In the genomic region with DNA sequence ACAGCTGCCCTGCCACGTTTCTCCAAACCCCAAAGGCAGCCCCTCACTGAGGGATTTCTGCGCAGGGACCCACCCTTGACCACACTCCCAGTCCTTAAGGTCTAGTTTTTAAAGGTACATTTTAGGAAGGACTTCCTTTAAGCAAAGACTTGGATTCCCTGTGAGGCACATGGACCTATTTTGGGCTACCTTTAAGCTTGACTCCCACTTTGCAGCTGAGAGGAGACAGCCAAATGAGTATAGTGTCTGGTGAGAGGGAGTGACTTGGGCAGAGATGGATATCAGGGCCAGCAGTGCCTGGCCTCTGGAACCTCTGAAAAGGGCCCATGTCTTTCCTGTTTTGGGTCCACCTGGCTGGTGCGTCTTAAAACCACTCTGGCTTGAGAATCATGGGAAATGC, we compare ENCODE assay signal across 9 mouse cellular contexts. TPM values are rescaled to one million over a fixed set of nuclear protein-coding genes. Genes with fewer than 3 reads are reported as not detected.
DNase-seq lines count a peak whose midpoint lies in the region; ATAC-seq and TF ChIP-seq lines count a peak whose summit lies in the region.
"Had no signal": no experiment of that assay in that cellular context is flagged by ENCODE, and none has a peak within 500 bp of the region (broad histone marks: within the 10 kb centered on the region; RNA-seq: fewer than 3 reads in every experiment).

No protein-coding gene starts in this region.

- 28% methylated on average over 3 of the region's 3 CpGs for WGBS in forebrain, embryonic 10.5 days
- WGBS in limb, embryonic 11.5 days, result 31% methylated on average over 3 of the region's 3 CpGs
- 38% methylated on average over 3 of the region's 3 CpGs for WGBS in neural tube, embryonic 15.5 days

- TF ChIP-seq CTCF in left cerebral cortex, adult 2 months (IDR thresholded peaks at IDR 0.05), result no peak

- DNase-seq in left cerebral cortex, adult 2 months (ENCODE audit: extremely low spot score in 1 of 2, low spot score in 2 of 2), result no peak
- no peak for DNase-seq in left cerebral cortex, postnatal 10 days (ENCODE audit: extremely low spot score in 1 of 2, low spot score in 2 of 2)
- DNase-seq in forebrain, embryonic 10.5 days (ENCODE audit: extremely low spot score, low spot score), result no peak
- DNase-seq in limb, embryonic 11.5 days (ENCODE audit: low spot score), result no peak
- DNase-seq in c-Kit-positive CD71-positive TER-119-positive erythroid progenitor cells, embryonic 14.5 days (ENCODE audit: low spot score), result no peak
- DNase-seq in thymus, postnatal 10 days (ENCODE audit: low spot score in 2 of 2), result no peak

- peaks cover 45% of the 10 kb centered on the region for H3K27me3 ChIP-seq in forebrain, embryonic 10.5 days (ENCODE audit: poor library complexity, severe bottlenecking)
- H3K27me3 ChIP-seq in limb, embryonic 11.5 days (ENCODE audit: control insufficient read depth, insufficient read depth, low read length), result no peaks in the 10 kb centered on the region
- no peaks in the 10 kb centered on the region for H3K27me3 ChIP-seq in neural tube, embryonic 15.5 days (replicated peaks)
- H3K27me3 ChIP-seq: Patski had no signal

- H3K9me3 ChIP-seq in forebrain, embryonic 10.5 days, result no peaks in the 10 kb centered on the region
- H3K9me3 ChIP-seq in limb, embryonic 11.5 days (ENCODE audit: control insufficient read depth, low read length), result no peaks in the 10 kb centered on the region
- H3K9me3 ChIP-seq in neural tube, embryonic 15.5 days (replicated peaks), result no peaks in the 10 kb centered on the region

- H3K36me3 ChIP-seq in forebrain, embryonic 10.5 days (replicated peaks), result peaks cover 95% of the 10 kb centered on the region
- peaks cover 21% of the 10 kb centered on the region for H3K36me3 ChIP-seq in limb, embryonic 11.5 days (ENCODE audit: control insufficient read depth, insufficient read depth, low read length)
- peaks cover 76% of the 10 kb centered on the region for H3K36me3 ChIP-seq in neural tube, embryonic 15.5 days

- peak overlapping the region; percentile 78 for H3K27ac ChIP-seq in left cerebral cortex, adult 2 months
- peak overlapping the region; percentile 84 for H3K27ac ChIP-seq in forebrain, embryonic 10.5 days
- peak overlapping the region; percentile 21; the same call in 1 of the 2 replicates for H3K27ac ChIP-seq in limb, embryonic 11.5 days (replicated peaks; ENCODE audit: low read depth, low read length)
- H3K27ac ChIP-seq in neural tube, embryonic 15.5 days (replicated peaks), result no peak overlapping the region; the same call in 1 of the 2 replicates

- peak overlapping the region; percentile 37; the same call in 1 of the 2 replicates for H3K4me3 ChIP-seq in left cerebral cortex, adult 2 months
- H3K4me3 ChIP-seq in forebrain, embryonic 10.5 days, result peak overlapping the region; percentile 63
- H3K4me3 ChIP-seq in limb, embryonic 11.5 days (ENCODE audit: low read depth, low read length), result peak overlapping the region; percentile 51
- H3K4me3 ChIP-seq in neural tube, embryonic 15.5 days (replicated peaks), result peak overlapping the region; percentile 35

- intact Hi-C loops in left cerebral cortex, adult 2 months (cut with DNase I), result loop anchor here (1.0 to 2.0 kb wide), 2 partner anchors 50 to 127 kb away; partner anchors contain the start of gene Ptprs
- intact Hi-C loops in left cerebral cortex, postnatal 10 days (cut with DNase I), result loop anchor here (5.0 kb wide), 1 partner anchor 126 kb away; the partner anchor contains the start of gene Gm20219

- ATAC-seq in limb, embryonic 11.5 days (ENCODE audit: insufficient number of reproducible peaks, low FRiP score, low TSS enrichment, low read depth), result no peak
- ATAC-seq in neural tube, embryonic 15.5 days (ENCODE audit: low FRiP score), result no peak
- no peak for ATAC-seq in megakaryocyte progenitor cell, adult 5-6 weeks (replicated peaks; ENCODE audit: poor library complexity)

- H3K4me2 ChIP-seq in limb, embryonic 11.5 days (ENCODE audit: low read depth, severe bottlenecking), result peak overlapping the region; percentile 89
- H3K4me2 ChIP-seq in neural tube, embryonic 15.5 days, result peak overlapping the region; percentile 63

- peak overlapping the region; percentile 72 for H3K9ac ChIP-seq in limb, embryonic 11.5 days (ENCODE audit: low read length)
- peak overlapping the region; percentile 46 for H3K9ac ChIP-seq in neural tube, embryonic 15.5 days (replicated peaks)

- H3K4me1 ChIP-seq in forebrain, embryonic 10.5 days, result peaks cover 21% of the 10 kb centered on the region
- peaks cover 9% of the 10 kb centered on the region for H3K4me1 ChIP-seq in limb, embryonic 11.5 days (ENCODE audit: control insufficient read depth, insufficient read depth, low read length)
- H3K4me1 ChIP-seq in neural tube, embryonic 15.5 days, result peaks cover 22% of the 10 kb centered on the region

RNA-seq across cellular contexts. Expression of gene Ptprs, which starts 50.3 kb away (rescaled TPM):
- total RNA-seq in left cerebral cortex, adult 2 months (2021), result 100 to 1,000 TPM; 645 to 696 TPM
- 100 to 1,000 TPM; 667 to 674 TPM for total RNA-seq in left cerebral cortex, postnatal 10 days (2021)
- polyA plus RNA-seq in forebrain, embryonic 10.5 days (2016; fragmentation: Nextera tagmentation; extraction: Ambion mirVana), result 80.3 and 91.5 TPM in 2 replicates
- 82.5 and 86.2 TPM in 2 replicates for polyA plus RNA-seq in limb, embryonic 11.5 days (2014; fragmentation: Nextera tagmentation; extraction: Ambion mirVana)
- polyA plus RNA-seq in neural tube, embryonic 15.5 days (2015; fragmentation: Nextera tagmentation; extraction: Ambion mirVana), result 206 and 247 TPM in 2 replicates
- 35.9 and 39.7 TPM in 2 replicates for total RNA-seq in megakaryocyte progenitor cell, adult 5-6 weeks (2015)
- total RNA-seq in megakaryocyte progenitor cell, adult 5-6 weeks (2017), result 35.3 and 38.5 TPM in 2 replicates

Comparison
In these comparisons a context has a peak if more than half of its experiments do, and no peak if none do; other contexts are left out.
1. RNA of gene Ptprs, which starts 50.3 kb away (total RNA-seq): 645 to 696 TPM in left cerebral cortex, adult 2 months and 667 to 674 TPM in left cerebral cortex, postnatal 10 days; 35.3 to 39.7 TPM in megakaryocyte progenitor cell, adult 5-6 weeks; every median in the first group is over 10 times any median in the second.
2. Peak in every context shown above with its lines, with median percentiles within 50 percentile points of each other: H3K4me3 ChIP-seq.